Mouse (Mus musculus) ES-E14 (cell line): ENCODE results near the gene Agbl3. TPM values are rescaled to one million over a fixed set of nuclear protein-coding genes. Genes with fewer than 3 reads are reported as not detected.

Experiments used
- DNase-seq: peaks from one replicate; pipeline ENCODE4 v3.0.0-alpha.2; 2013; ENCODE audit warnings: low read depth, low spot score
- H3K27ac ChIP-seq: 2 replicates; pipeline ENCODE4 v1.5.1; 2012; ENCODE audit warnings: low read depth, mild to moderate bottlenecking, low read length, moderate library complexity, mixed read lengths; ENCODE audit not compliant: poor library complexity, insufficient read depth, severe bottlenecking
- H3K36me3 ChIP-seq: 2 replicates; pipeline ENCODE4 v1.6.1; 2012; ENCODE audit warnings: mild to moderate bottlenecking, low read length, moderate library complexity, mixed read lengths; ENCODE audit not compliant: control insufficient read depth, poor library complexity, insufficient read depth, severe bottlenecking
- H3K4me1 ChIP-seq, 2 experiments: fragments of 150-350 bp in 1 of 2; sonication (generic) in 1 of 2; 2 replicates each; pipeline ENCODE4 v1.6.1; 2012; ENCODE audit warnings: low read length in 2 of 2, mild to moderate bottlenecking in 1 of 2, mixed read lengths in 1 of 2; ENCODE audit not compliant: control insufficient read depth in 2 of 2, insufficient read depth in 2 of 2, poor library complexity in 1 of 2
- H3K4me3 ChIP-seq, 2 experiments: fragments of 150-350 bp in 1 of 2; sonication (generic) in 1 of 2; 2 replicates each; pipeline ENCODE4 v1.5.1; 2012; ENCODE audit warnings: low read length in 2 of 2, low read depth in 1 of 2, mild to moderate bottlenecking in 1 of 2, mixed read lengths in 1 of 2; ENCODE audit not compliant: insufficient read depth in 1 of 2, poor library complexity in 1 of 2, severe bottlenecking in 1 of 2
- H3K9ac ChIP-seq: 2 replicates; pipeline ENCODE4 v1.6.1; 2012; ENCODE audit warnings: low read depth, mild to moderate bottlenecking, low read length, mixed read lengths; ENCODE audit not compliant: poor library complexity, insufficient read depth, severe bottlenecking
- H3K9me3 ChIP-seq: fragments of 150-350 bp; sonication (generic); 2 replicates; pipeline ENCODE4 v1.6.1; 2012; ENCODE audit warnings: low read depth, mild to moderate bottlenecking, low read length; ENCODE audit not compliant: control insufficient read depth, insufficient read depth
- CHD2 ChIP-seq: IDR thresholded peaks from 2 replicates; pipeline ENCODE4 v1.6.1; 2014; ENCODE audit warnings: mild to moderate bottlenecking, low read depth, low read length, inconsistent platforms
- HCFC1 ChIP-seq: IDR thresholded peaks from 2 replicates; pipeline ENCODE4 v1.6.1; 2012; ENCODE audit warnings: low read length, inconsistent platforms, borderline replicate concordance; ENCODE audit not compliant: insufficient read depth
- MAFK ChIP-seq: IDR thresholded peaks from 2 replicates; pipeline ENCODE4 v1.6.1; 2014; ENCODE audit warnings: mild to moderate bottlenecking, low read depth, low read length, inconsistent platforms; ENCODE audit not compliant: insufficient read depth
- ZC3H11A ChIP-seq: IDR thresholded peaks from 2 replicates; pipeline ENCODE4 v1.6.1; 2012; ENCODE audit warnings: low read depth, mild to moderate bottlenecking, inconsistent platforms, low read length, borderline replicate concordance
- ZNF384 ChIP-seq: IDR thresholded peaks from 2 replicates; pipeline ENCODE4 v1.6.1; 2012; ENCODE audit warnings: low read depth, low read length, inconsistent platforms
- in situ Hi-C, 2 experiments: fragments of 600-800 bp; cut with MboI; formaldehyde crosslinking; loops; one replicate each; pipeline ENCODE4 v1.15.1; 2025; ENCODE audit warnings: low sequenced_read_pairs in 2 of 2, inconsistent platforms in 1 of 2; ENCODE audit not compliant: unreplicated experiment in 2 of 2
- total RNA-seq: library from RNA; depleted of rRNA; stranded (reverse); fragments of 300-350 nt; gene quantifications from 2 replicates; pipeline ENCODE4 v1.2.3, GENCODE M21; 2012

Agbl3 gene
- total RNA-seq, 1 experiment, result 2.6 TPM

DNA sequence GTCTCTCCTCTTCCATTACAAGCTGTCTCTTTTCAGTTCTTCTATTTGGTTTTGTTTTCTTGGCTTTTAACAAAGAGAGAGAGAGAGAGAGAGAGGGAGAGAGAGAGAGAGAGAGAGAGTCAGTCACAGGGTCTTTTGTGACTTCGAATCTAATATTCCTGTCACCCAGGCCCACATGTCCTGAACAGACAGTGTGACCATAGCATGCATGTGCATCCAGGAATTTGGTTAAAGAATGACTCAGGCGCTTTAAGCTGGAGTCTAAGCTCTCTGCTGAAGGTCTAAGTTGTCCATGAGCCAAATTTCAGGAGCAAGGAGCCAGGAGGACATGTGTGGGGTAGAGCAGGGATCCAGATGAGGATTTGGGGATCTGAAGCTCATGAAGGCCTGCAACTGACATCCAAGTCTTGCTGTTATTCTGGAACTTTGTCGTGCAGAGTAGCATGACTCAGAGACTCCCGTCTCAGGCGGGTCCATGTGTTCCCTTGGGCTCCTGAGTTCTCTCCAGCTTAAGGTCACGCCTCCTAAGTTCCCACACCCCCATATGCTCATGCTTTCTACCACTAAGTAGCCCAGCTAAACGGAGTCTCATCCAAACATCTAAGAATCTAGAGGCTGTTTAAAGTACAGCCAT lies 29.6 kb upstream of the Agbl3 start:
- in situ Hi-C loops, result loop anchor here (10.0 to 25.0 kb wide), 3 partner anchors 236 to 463 kb away; no protein-coding TSS in a partner anchor
- Histone ChIP-seq H3K4me3 (no peak overlapping the region), H3K9ac (no peak overlapping the region), H3K9me3 (no peaks in the 10 kb centered on the region), H3K36me3 (peaks cover 1% of the 10 kb centered on the region; the same call in 1 of the 2 replicates), H3K4me1 (no peaks in the 10 kb centered on the region), H3K27ac (no peak overlapping the region)
- DNase-seq, result no peak
- TF ChIP-seq ZNF384, result no peak
- TF ChIP-seq CHD2, result no peak
- TF ChIP-seq HCFC1, result no peak
- no peak for TF ChIP-seq ZC3H11A
- TF ChIP-seq MAFK, result no peak

DNA sequence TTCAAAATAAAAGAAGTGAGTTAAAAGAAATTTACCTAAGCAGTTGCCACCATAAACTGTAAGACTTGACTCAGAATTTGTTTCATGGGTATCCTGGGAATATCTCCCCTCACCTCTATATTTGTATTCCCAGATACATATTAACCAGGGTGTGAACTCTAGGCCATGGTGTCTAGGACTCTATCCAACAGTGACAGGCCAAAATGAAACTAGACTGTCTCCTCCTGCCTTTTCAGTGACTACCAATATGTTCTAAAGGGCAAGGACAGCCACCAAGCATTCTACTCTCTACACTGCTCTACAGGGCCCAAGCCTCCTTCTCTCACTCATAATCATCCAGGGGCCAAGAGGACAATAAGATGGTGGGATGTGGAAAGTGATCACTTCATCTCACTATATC lies 28.6 kb upstream of the Agbl3 start:
- peaks cover 1% of the 10 kb centered on the region; the same call in 1 of the 2 replicates for H3K36me3 ChIP-seq
- in situ Hi-C loops, result loop anchor here (10.0 to 25.0 kb wide), 3 partner anchors 237 to 464 kb away; no protein-coding TSS in a partner anchor
- no peak overlapping the region for H3K9ac ChIP-seq
- H3K27ac ChIP-seq, result no peak overlapping the region
- no peaks in the 10 kb centered on the region for H3K4me1 ChIP-seq
- no peak overlapping the region for H3K4me3 ChIP-seq
- TF ChIP-seq CHD2 (no peak), MAFK (no peak), ZNF384 (no peak), HCFC1 (no peak), ZC3H11A (no peak)
- DNase-seq, result no peak
- H3K9me3 ChIP-seq, result no peaks in the 10 kb centered on the region

DNA sequence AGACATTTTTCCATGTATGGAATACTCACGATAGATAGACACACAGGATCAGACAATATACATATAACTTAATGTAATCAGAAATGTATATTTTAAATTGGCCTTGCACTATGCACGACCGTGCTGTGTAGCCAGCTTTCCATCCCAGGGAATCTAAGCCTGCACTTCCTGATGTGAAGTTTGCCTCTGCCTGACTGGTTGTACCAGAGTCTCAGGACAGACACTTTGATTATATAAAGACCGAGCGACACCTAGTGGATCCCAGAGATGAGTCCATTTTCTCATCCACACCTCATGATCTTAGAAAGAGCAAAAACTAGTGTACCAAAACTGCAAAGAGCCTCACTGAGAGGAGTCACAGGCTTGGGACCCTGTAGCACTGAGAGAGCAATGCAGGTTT lies 25.8 kb upstream of the Agbl3 start:
- Histone ChIP-seq H3K27ac (no peak overlapping the region), H3K9ac (no peak overlapping the region), H3K4me1 (no peaks in the 10 kb centered on the region), H3K36me3 (peaks cover 1% of the 10 kb centered on the region; the same call in 1 of the 2 replicates), H3K4me3 (no peak overlapping the region), H3K9me3 (no peaks in the 10 kb centered on the region)
- peak; percentile 63 for DNase-seq
- in situ Hi-C loops, result loop anchor here (10.0 to 25.0 kb wide), 3 partner anchors 240 to 467 kb away; no protein-coding TSS in a partner anchor
- TF ChIP-seq HCFC1 (no peak), ZC3H11A (peak; percentile 90)

DNA sequence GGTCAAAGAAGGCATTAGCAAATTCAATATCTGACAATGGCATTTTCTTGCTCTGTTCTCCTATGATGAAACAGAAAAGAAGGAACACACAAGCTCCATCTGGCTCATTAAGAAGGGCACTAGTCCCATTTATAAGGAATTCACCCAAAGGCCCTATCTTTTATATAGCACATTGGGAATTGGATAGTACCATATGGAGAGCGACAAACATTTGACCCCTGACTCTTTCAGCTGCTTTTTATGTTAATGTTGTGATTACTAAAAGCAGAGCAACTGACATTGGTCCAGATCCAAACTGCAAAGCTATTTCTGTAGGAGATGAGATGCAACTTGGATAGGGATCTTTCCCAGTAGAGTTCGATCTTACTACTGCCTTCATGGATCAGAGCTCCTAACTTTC lies 21.9 kb upstream of the Agbl3 start:
- peaks cover 1% of the 10 kb centered on the region; the same call in 1 of the 2 replicates for H3K36me3 ChIP-seq
- no peak for DNase-seq
- no peak for TF ChIP-seq CHD2
- TF ChIP-seq HCFC1, result no peak
- no peak for TF ChIP-seq ZC3H11A
- TF ChIP-seq ZNF384, result no peak
- no peak for TF ChIP-seq MAFK
- no peak overlapping the region for H3K4me3 ChIP-seq
- no peak overlapping the region for H3K9ac ChIP-seq
- no peaks in the 10 kb centered on the region for H3K9me3 ChIP-seq
- H3K27ac ChIP-seq, result no peak overlapping the region
- in situ Hi-C loops, result loop anchor here (10.0 to 25.0 kb wide), 3 partner anchors 244 to 471 kb away; no protein-coding TSS in a partner anchor
- H3K4me1 ChIP-seq, result no peaks in the 10 kb centered on the region

DNA sequence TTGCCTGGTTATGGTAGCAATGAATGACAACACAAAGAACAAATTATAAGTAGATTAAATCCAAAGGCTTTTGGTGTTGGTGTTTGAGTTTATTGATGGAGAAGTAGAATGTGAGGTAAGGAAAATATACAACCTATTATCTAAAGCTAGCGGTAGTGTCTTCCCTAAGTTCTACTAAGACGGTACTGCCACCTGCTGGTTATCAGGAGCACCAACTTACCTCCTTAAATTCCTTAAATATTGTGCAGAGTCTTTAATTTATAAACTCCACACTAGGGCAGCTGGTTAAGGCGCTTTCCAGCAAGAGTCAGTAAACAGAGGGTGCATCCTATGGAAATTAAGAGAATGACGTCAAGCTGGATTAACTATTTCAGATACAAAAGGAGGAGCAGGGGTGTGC lies 20.2 kb upstream of the Agbl3 start:
- Histone ChIP-seq H3K36me3 (peaks cover 1% of the 10 kb centered on the region; the same call in 1 of the 2 replicates), H3K4me3 (no peak overlapping the region), H3K27ac (no peak overlapping the region), H3K9me3 (no peaks in the 10 kb centered on the region), H3K9ac (no peak overlapping the region), H3K4me1 (no peaks in the 10 kb centered on the region)
- in situ Hi-C loops, result loop anchor here in 1 of 2 experiments (25.0 kb wide), 1 partner anchor 473 kb away; no protein-coding TSS in a partner anchor
- DNase-seq, result peak; percentile 49
- TF ChIP-seq MAFK (no peak), ZC3H11A (peak; percentile 81)
